Mouse (Mus musculus): ENCODE results near the gene Fam43a.

GRCm38 (mm10) chr16:30599491-30600268 is at the start of gene Fam43a:
- TF ChIP-seq CTCF (IDR thresholded peaks at IDR 0.05; ENCODE audit: extremely low read depth, insufficient read length, insufficient replicate concordance, low read depth, low read length) (peak; percentile 33; the same call in 1 of the 2 replicates), POLR2A (IDR thresholded peaks at IDR 0.05; ENCODE audit: low read depth, low read length) (peak; percentile 95)

All from small intestine, adult 2 months (tissue).